Mouse (Mus musculus) central nervous system, embryonic 11.5 days (tissue): ENCODE measurements around the gene Tmem179b. TPM values are rescaled to one million over a fixed set of nuclear protein-coding genes. Genes with fewer than 3 reads are reported as not detected.

Experiments
- polyA plus RNA-seq: library from polyadenylated mRNA; depleted of rRNA; stranded (reverse); fragments of >200 nt; gene quantifications from 2 replicates; pipeline ENCODE4 v1.2.3, GENCODE M21; 2012; rRNA removed

Gene Tmem179b
- polyA plus RNA-seq = 20.2 and 35.2 TPM in 2 replicates

DNA sequence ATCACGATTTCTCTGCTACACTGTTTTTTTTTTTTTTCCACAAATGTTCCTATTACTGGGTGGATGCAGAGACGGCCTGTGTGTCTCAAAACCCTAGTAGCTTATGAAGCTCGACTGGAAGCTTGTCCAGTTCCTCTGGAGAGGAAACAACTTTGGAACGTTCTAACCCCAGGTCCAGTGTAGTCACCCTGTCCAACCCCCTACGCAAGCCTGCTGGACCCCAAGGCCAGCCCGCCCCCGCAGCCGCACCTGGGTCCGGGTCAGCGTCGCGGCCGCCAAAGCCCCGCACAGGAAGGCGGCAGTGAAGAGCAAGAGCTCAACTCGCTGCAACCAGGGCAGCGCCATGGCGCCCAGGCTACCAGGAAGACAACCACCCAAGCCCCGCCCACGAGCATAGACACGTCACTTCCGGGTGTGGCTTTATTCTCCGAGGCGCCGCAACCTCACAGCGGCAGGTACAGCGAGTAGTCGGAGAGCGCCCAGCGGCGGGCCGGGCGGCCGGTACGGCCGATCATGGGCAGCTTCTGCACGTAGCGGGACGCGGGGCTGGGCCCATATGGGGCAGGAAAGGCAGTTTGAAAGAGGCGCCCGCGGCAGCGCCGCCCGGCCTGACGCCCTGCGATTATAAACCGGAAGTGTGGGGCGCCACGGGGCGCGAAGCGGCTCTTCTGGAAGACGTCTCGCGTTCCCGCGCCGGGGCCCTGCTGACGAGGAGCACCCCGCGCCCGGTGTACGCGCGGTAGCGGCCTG lies at the start of gene Tmem179b:
Tmem179b (minus strand) TSS at position 382 of the 750 bp plus-strand sequence.

GRCm38 (mm10) chr19:8819596-8820423 lies 45.5 kb upstream of the Tmem179b start, which contains the start of gene Hnrnpul2:
TSS of gene Hnrnpul2 (plus strand) at chr19:8820010.

GRCm38 (mm10) chr19:8818801-8819595 lies 44.7 kb upstream of the Tmem179b start, which contains the start of gene Ttc9c:
TSS of gene Ttc9c (minus strand) at chr19:8819333.

DNA sequence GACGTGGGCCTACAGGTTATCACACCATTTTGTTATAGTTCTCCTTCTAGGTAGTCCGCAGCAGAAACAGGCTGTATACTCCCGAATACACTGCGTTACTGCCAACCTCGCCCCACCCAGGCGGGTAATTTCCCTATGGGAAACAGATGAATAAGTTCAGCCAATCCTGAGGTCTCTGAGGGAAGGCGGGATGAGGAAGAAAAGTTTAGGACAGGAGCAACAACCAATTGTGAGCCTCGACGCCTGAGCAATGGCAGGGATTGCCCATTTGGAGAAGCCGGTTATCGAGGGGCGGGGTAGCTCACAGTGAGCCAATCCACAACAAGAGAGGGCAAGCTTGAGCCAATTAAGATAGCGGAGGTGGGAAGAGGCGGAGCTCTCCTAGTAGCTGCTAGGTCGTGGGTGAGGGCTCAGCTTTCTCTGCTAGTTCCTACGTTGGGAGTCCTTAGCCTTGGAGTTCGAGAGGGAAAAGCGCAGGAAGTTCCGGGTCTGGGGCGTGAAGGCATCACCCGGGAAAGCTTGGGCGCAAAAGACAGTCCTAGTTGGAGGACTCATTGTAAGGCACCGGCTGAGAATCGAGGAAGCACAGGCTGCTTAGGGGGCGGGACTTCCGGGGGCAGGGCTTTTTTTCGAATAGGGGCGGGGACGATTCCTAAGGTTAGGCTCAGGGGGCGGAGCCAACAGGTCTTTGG lies 28.0 kb upstream of the Tmem179b start, which contains the start of gene Zbtb3:
Zbtb3 (plus strand) TSS at position 426 of the 692 bp plus-strand sequence.

DNA sequence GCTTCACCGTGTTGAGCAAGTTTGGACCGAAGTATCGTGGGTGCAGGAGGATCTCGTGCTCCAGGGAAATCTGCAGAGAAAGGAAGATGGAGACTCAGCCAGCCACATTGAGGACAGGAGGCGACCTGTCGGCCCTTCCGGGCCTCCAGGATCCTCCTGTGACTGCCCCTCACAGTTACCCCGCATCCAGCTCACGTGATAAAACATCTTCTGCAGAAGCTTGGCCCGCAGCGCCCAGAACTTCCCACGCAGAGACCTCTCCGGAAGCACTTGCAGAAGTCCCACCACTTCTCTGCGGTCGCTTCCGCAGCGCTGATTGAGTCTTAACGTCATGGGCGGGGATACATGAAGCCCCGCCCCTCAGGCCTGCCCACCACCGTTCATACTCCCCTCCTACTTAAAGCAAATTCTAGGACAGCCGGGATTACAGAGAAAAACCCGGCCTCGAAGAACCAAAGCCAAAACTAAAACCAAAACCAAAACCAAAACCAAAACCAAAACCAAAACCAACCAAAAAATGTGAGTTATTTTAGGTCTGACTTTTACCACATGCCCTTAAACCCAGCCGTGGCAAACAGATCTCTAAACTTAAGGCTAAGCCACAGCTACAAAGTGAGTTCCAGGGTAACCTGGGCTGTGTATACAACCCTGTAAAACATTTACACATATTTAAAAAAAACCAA lies 24.1 kb upstream of the Tmem179b start, which contains the start of gene Polr2g:
Polr2g (minus strand) TSS at position 314 of the 683 bp plus-strand sequence.

GRCm38 (mm10) chr19:8786008-8786781 lies 11.9 kb upstream of the Tmem179b start, which contains the start of gene Taf6l:
TSS of gene Taf6l (minus strand) at chr19:8786417.

GRCm38 (mm10) chr19:8770567-8771270 lies 3.5 kb downstream of the Tmem179b start, which contains the start of gene Tmem223:
TSS of gene Tmem223 (plus strand) at chr19:8770996.

DNA sequence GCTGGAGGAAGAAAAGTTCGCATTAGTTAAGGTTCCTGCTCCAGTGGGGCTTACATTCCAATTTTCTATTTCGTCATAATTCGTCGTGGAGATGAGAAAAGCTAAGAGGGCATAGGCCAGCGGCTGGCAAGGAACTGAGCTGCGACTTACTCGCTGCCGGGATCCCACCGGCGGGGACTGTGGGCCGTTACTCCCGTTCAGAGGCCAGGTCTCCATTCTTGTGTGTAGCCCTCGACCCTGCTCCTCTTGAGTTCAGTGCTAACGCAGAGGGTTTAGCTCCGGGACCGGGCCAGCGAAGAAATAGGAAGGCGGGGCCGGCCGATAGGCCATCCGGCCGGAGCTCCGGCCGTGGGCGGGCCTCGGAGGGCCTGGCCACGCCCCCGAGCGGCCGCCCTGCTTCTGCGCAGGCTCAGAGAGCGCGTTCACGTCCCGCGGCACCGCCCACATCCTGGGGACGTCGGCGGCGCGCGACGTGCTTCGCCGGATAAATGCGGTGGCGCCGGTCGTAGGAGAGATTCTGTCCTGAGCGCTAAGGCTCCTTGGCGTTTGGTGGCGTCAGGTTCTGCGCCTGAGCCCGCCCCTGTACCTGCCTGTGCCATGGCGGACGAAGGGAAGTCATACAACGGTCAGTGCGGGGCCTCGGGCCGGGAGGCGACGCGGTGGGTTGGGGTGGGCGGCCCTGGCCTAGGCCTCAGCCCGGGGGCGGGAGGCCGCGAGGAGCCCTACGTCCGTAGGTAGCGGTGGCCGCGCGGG lies 17.5 kb downstream of the Tmem179b start, which contains the start of gene Nxf1:
Nxf1 (plus strand) TSS at position 439 of the 753 bp plus-strand sequence.

DNA sequence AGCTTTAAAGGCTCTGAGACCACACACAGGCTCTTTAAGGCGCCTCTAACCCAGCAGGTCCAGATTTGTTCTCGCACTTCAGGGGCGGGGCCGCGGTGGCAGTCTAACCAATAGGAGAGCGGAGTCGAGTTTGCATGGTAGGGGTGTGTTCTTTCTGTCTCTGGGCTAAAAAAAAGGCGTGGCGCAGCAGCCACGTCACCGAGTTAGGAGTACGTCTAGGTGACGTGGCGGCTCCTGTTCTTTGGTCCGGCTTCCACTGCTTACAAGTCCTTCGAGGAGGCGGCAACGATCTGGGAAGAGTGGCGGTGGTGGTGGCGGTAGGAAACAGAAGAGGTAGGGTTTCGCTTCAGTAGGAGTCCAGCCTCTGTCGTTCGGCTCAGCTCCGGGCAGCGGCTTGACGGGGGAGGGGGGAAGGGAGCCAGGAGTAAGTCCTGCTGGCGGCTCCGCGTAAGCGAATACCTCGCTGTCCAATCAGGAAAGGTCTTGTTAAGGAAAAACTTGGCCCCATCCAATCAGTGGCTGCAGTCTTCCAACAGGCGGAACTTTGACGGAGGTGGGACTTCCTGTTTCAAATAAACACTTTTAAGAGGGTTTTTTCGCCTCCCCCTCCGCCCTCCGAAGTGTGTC lies 32.9 kb downstream of the Tmem179b start, which contains the start of gene Stx5a:
Stx5a (plus strand) TSS at position 171 of the 627 bp plus-strand sequence.

DNA sequence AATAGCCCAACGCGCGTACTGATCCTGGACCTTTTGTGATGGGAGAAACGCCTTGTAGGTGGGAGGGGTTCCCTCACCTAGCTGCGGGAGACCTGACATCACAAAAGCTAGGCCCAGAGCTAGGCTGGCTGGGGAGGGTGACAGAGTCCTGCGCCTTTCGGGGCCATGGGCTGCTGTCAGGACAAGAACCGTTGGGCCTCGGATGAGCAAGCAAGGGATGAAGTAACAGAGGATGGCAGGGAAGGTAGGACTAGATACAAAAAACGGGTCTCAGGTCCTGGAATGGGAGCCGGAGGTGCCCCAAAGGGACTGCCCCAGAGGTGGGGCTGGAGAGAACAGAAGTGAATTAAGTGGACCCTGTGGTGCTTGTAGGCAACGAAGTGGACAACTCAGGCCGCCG lies 33.7 kb downstream of the Tmem179b start, which contains the start of gene 1700092M07Rik:
1700092M07Rik (plus strand) TSS at position 116 of the 400 bp plus-strand sequence.

DNA sequence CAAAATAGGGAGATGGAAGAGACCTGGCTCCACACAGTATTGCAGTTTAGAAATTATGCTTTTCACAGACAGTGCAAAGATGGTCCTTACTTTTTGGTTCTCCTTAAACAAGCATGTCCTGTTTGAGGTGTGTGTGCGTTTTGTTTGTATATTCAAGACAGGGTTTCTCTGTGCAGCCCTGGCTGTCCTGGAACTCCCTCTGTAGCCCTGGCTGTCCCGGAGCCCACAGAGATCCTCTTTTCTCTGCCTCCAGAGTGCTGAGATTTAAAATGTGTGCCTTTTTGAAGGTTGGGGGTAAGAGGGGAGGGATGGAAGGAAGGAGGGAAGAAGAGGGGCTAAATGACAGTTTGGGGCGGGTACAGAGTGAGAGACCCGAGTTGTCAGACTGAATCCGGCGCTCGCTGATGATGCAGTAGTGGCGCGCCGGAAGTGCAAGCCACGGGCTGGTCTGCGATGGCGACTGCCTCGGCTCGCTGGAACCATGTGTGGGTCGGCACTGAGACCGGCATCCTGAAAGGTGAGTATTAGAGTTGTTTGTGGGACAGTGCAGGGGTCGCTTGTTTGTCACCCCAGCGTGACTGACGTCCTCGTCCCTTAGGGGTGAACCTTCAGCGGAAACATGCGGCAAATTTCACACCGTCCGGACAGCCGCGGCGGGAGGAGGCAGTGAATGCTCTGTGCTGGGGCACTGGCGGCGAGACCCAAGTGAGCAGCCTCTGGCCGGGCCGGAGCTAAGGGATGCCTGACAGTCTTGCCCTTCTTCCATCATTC lies 38.7 kb downstream of the Tmem179b start, which contains the start of gene Wdr74:
Wdr74 (plus strand) TSS at position 439 of the 771 bp plus-strand sequence.

GRCm38 (mm10) chr19:8722907-8723573 lies 51.2 kb downstream of the Tmem179b start, which contains the start of gene Slc3a2:
TSS of gene Slc3a2 (minus strand) at chr19:8723369.

